Mouse (Mus musculus) megakaryocyte-erythroid progenitor cell, adult 5-6 weeks (primary cell): ENCODE data around the gene Dnah1. TPM values are rescaled to one million over a fixed set of nuclear protein-coding genes. Genes with fewer than 3 reads are reported as not detected.

Source experiments
- total RNA-seq, 2 experiments: library from RNA; stranded (forward) in 1 of 2; stranded (reverse) in 1 of 2; fragments of 200-1000, 215-1000 nt in 1 of 2; fragments of >200 nt in 1 of 2; fragmentation: Nextera tagmentation in 1 of 2; gene quantifications; 2 replicates each; pipeline ENCODE4 v1.2.3; 2014 to 2017

Gene Dnah1
- total RNA-seq, 2 experiments from 2014 or later: 0.59 TPM; not detected in 1

Other genes starting within 250 kb of the Dnah1 start
- 161 and 205 TPM in 2 replicates for gene Smim4, start 194.9 kb downstream of the Dnah1 start, total RNA-seq (2014; fragmentation: Nextera tagmentation)
- gene Smim4, start 194.9 kb downstream of the Dnah1 start, total RNA-seq (2017): 56.2 and 61.8 TPM in 2 replicates
- gene Nt5dc2, start 192.8 kb downstream of the Dnah1 start, total RNA-seq (2014; fragmentation: Nextera tagmentation): 82.3 and 91.5 TPM in 2 replicates
- 49.2 and 87.0 TPM in 2 replicates for gene Nt5dc2, start 192.8 kb downstream of the Dnah1 start, total RNA-seq (2017)
- 0.20 and 0.37 TPM in 2 replicates for gene Stab1, start 155.3 kb downstream of the Dnah1 start, total RNA-seq (2014; fragmentation: Nextera tagmentation)
- not detected in 2 replicates for gene Stab1, start 155.3 kb downstream of the Dnah1 start, total RNA-seq (2017)
- gene Tnnc1, start 115.6 kb downstream of the Dnah1 start, total RNA-seq (2014; fragmentation: Nextera tagmentation): 1.8 TPM in 1 of 2 replicates, not detected in the other
- gene Tnnc1, start 115.6 kb downstream of the Dnah1 start, total RNA-seq (2017): not detected in 2 replicates
- gene Nisch, start 107.0 kb downstream of the Dnah1 start, total RNA-seq (2014; fragmentation: Nextera tagmentation): 144 and 164 TPM in 2 replicates
- gene Nisch, start 107.0 kb downstream of the Dnah1 start, total RNA-seq (2017): 67.7 and 77.9 TPM in 2 replicates
- gene Sema3g, start 106.0 kb downstream of the Dnah1 start, total RNA-seq (2014; fragmentation: Nextera tagmentation): not detected in 2 replicates
- gene Sema3g, start 106.0 kb downstream of the Dnah1 start, total RNA-seq (2017): not detected in 2 replicates
- gene Phf7, start 72.6 kb downstream of the Dnah1 start, total RNA-seq (2014; fragmentation: Nextera tagmentation): 10.2 and 23.0 TPM in 2 replicates
- 9.8 and 15.7 TPM in 2 replicates for gene Phf7, start 72.6 kb downstream of the Dnah1 start, total RNA-seq (2017)
- 42.7 and 43.6 TPM in 2 replicates for gene Bap1, start 72.4 kb downstream of the Dnah1 start, total RNA-seq (2014; fragmentation: Nextera tagmentation)
- gene Bap1, start 72.4 kb downstream of the Dnah1 start, total RNA-seq (2017): 65.4 and 67.9 TPM in 2 replicates
- gene Capn7, start 12.7 kb upstream of the Dnah1 start, total RNA-seq (2014; fragmentation: Nextera tagmentation): 36.1 and 45.5 TPM in 2 replicates
- gene Capn7, start 12.7 kb upstream of the Dnah1 start, total RNA-seq (2017): 64.5 and 81.7 TPM in 2 replicates
- 1.1 and 2.3 TPM in 2 replicates for gene Sh3bp5, start 112.2 kb upstream of the Dnah1 start, total RNA-seq (2014; fragmentation: Nextera tagmentation)
- 1.1 and 1.3 TPM in 2 replicates for gene Sh3bp5, start 112.2 kb upstream of the Dnah1 start, total RNA-seq (2017)
- 40.1 and 42.9 TPM in 2 replicates for gene Eaf1, start 170.5 kb upstream of the Dnah1 start, total RNA-seq (2014; fragmentation: Nextera tagmentation)
- gene Eaf1, start 170.5 kb upstream of the Dnah1 start, total RNA-seq (2017): 23.8 and 24.5 TPM in 2 replicates
- gene Mettl6, start 171.1 kb upstream of the Dnah1 start, total RNA-seq (2014; fragmentation: Nextera tagmentation): 32.3 and 35.0 TPM in 2 replicates
- gene Mettl6, start 171.1 kb upstream of the Dnah1 start, total RNA-seq (2017): 47.2 and 79.6 TPM in 2 replicates